Mouse (Mus musculus) embryonic facial prominence, embryonic 15.5 days (tissue): Measurements from ENCODE around the gene Pnn. TPM values are rescaled to one million over a fixed set of nuclear protein-coding genes. Genes with fewer than 3 reads are reported as not detected.
A peak's percentile ranks its signal among the peaks of the same experiment; 100 is the strongest.

ENCODE experiments used
- ATAC-seq: fragments of 200-750 bp; cut with Nextera tagmentation; 2 replicates; pipeline ENCODE4 v1.8.0; 2017; ENCODE audit warnings: low read depth, moderate TSS enrichment; ENCODE audit not compliant: insufficient number of reproducible peaks, low FRiP score, low TSS enrichment
- H3K27ac ChIP-seq: fragments of 300-500 bp; sonication (generic); replicated peaks from 2 replicates; pipeline ENCODE4 v1.5.1; 2015; ENCODE audit warnings: mild to moderate bottlenecking, inconsistent platforms
- H3K27me3 ChIP-seq: fragments of 300-500 bp; sonication (generic); 2 replicates; pipeline ENCODE4 v1.6.1; 2015; ENCODE audit warnings: inconsistent platforms
- H3K36me3 ChIP-seq: fragments of 300-500 bp; sonication (generic); 2 replicates; pipeline ENCODE4 v1.6.1; 2015; ENCODE audit warnings: mild to moderate bottlenecking, inconsistent platforms
- H3K4me1 ChIP-seq: fragments of 300-500 bp; sonication (generic); 2 replicates; pipeline ENCODE4 v1.6.1; 2015; ENCODE audit warnings: inconsistent platforms
- H3K4me2 ChIP-seq: fragments of 300-500 bp; sonication (generic); replicated peaks from 2 replicates; pipeline ENCODE4 v1.6.1; 2015; ENCODE audit warnings: mild to moderate bottlenecking, inconsistent platforms
- H3K4me3 ChIP-seq: fragments of 300-500 bp; sonication (generic); replicated peaks from 2 replicates; pipeline ENCODE4 v1.5.1; 2015; ENCODE audit warnings: mild to moderate bottlenecking, inconsistent platforms
- H3K9ac ChIP-seq: fragments of 300-500 bp; sonication (generic); 2 replicates; pipeline ENCODE4 v1.6.1; 2015; ENCODE audit warnings: inconsistent platforms
- H3K9me3 ChIP-seq: fragments of 300-500 bp; sonication (generic); replicated peaks from 2 replicates; pipeline ENCODE4 v1.6.1; 2016; ENCODE audit warnings: inconsistent platforms
- WGBS: fragments of 180-500 bp; shearing (Covaris S2); methylation state at CpG from one replicate; pipeline ENCODE4 v1.1.7; 2015; 5-methylcytosine and 5-hydroxymethylcytosine counted together
- polyA plus RNA-seq: library from polyadenylated mRNA; unstranded; fragments of >200 nt; fragmentation: Nextera tagmentation; extraction: Ambion mirVana; gene quantifications from 2 replicates; pipeline ENCODE4 v1.2.1, GENCODE M21; 2015

Gene Pnn
- polyA plus RNA-seq, result 93.2 and 101 TPM in 2 replicates

DNA sequence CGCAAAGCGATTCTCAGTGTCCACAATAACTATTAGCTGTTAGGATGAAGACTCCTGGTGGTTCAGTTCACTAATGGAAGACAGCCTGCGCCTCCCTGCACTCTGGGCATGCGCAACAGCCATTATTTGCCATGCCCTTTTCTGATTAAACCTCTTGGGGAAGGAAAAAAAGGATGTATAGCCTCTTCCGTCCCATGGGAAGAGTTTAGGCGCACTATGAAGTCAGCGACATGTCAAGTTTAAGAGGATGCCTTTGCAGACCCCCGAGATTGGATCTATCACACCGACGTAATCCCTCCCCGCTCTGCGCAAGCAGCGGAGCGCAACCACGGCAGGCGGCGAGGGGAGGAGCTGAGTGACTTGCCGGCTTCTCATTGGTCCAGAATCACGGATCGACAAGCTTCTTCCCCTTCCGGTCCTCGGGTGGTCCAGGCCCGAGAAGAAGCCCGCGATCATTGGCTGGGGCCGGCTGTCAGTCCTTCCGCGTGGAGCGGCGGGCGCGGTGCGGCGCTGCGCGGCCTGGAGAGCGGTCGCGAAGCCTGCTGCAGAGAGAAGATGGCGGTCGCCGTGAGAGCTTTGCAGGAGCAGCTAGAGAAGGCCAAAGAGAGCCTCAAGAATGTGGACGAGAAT lies at the start of gene Pnn:
Pnn (plus strand) TSS at position 437 of the 630 bp plus-strand sequence.
- H3K4me2 ChIP-seq, result peak within 1 kb of the TSS; percentile 63
- H3K27me3 ChIP-seq, result no peaks in the 10 kb centered on the region
- peak within 1 kb of the TSS; percentile 95 for H3K27ac ChIP-seq
- WGBS, result under 1% methylated on average over 43 of the region's 43 CpGs
- peaks cover 32% of the 10 kb centered on the region for H3K36me3 ChIP-seq
- peak; percentile 99 for ATAC-seq
- H3K4me1 ChIP-seq, result peaks cover 14% of the 10 kb centered on the region
- peak within 1 kb of the TSS; percentile 98 for H3K4me3 ChIP-seq
- peak within 1 kb of the TSS; percentile 99 for H3K9ac ChIP-seq
- no peaks in the 10 kb centered on the region for H3K9me3 ChIP-seq

DNA sequence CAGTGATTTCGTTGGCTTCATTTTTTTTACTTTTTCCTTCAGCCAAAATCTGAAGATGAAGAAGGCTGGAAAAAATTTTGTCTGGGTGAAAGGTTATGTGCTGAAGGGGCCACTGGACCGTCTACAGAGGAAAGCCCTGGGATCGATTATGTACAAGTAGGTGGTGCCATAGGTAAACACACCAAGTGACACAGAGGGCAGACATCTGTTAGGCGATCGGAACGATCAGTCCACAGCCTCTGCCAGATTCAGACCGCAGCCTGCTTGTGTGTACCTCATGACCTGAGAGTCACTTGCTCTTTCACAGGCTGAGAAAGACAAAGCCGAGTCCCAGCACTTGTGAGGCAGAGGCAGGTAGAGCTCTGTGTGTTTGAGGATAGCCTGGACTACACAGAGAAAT lies 48.7 kb upstream of the Pnn start:
- Histone ChIP-seq H3K36me3 (peaks cover 26% of the 10 kb centered on the region), H3K4me3 (no peak overlapping the region)

GRCm38 (mm10) chr12:59019891-59020290 lies 46.8 kb upstream of the Pnn start:
- Histone ChIP-seq H3K4me1 (no peaks in the 10 kb centered on the region), H3K9ac (no peak overlapping the region), H3K9me3 (no peaks in the 10 kb centered on the region), H3K27me3 (no peaks in the 10 kb centered on the region), H3K27ac (no peak overlapping the region), H3K4me2 (no peak overlapping the region), H3K4me3 (no peak overlapping the region), H3K36me3 (peaks cover 36% of the 10 kb centered on the region)
- ATAC-seq, result no peak
- 81% methylated on average over 2 of the region's 2 CpGs for WGBS

More for the DNA sequence above, 48.7 kb upstream of the Pnn start:
- no peaks in the 10 kb centered on the region for H3K27me3 ChIP-seq
- no peaks in the 10 kb centered on the region for H3K9me3 ChIP-seq
- H3K4me2 ChIP-seq, result no peak overlapping the region
- no peak overlapping the region for H3K9ac ChIP-seq
- WGBS, result 64% methylated on average over 8 of the region's 8 CpGs
- H3K4me1 ChIP-seq, result no peaks in the 10 kb centered on the region
- ATAC-seq, result no peak
- no peak overlapping the region for H3K27ac ChIP-seq

DNA sequence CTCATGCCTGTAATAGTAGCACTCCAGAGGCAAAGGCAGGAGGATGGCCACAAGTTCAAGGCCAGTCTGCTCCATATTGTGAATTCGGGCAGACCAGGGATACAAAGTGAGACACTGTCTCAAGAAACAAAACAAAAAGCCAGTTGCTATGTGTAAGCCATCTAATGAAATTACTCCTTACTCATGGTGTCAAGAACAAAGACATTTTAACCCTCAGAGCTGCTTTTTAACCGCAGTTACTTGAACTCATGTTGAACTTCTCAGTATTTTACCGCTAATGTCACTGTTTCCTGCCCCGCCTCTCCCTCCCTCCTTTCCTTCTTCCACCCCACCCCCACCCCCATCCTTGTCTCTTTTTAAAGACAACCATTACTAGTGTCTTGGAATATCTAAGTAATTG lies 45.4 kb upstream of the Pnn start:
- no peak for ATAC-seq
- Histone ChIP-seq H3K9me3 (no peaks in the 10 kb centered on the region), H3K4me3 (no peak overlapping the region), H3K4me1 (no peaks in the 10 kb centered on the region), H3K9ac (no peak overlapping the region), H3K27me3 (no peaks in the 10 kb centered on the region), H3K36me3 (peaks cover 41% of the 10 kb centered on the region), H3K27ac (no peak overlapping the region), H3K4me2 (no peak overlapping the region)
- WGBS, result 85% methylated on average over 4 of the region's 4 CpGs

- ATAC-seq, result no peak
- 67% methylated on average over 5 of the region's 5 CpGs for WGBS
These were observed 34.6 kb upstream of the Pnn start for GRCm38 (mm10) chr12:59032101-59032500.

GRCm38 (mm10) chr12:59039162-59039970 lies 27.3 kb upstream of the Pnn start:
- ATAC-seq, result 0 out of 2 replicates have a peak, but pooled peaks have one; percentile 39
- no peaks in the 10 kb centered on the region for H3K27me3 ChIP-seq
- WGBS, result 68% methylated on average over 10 of the region's 10 CpGs
- no peak overlapping the region for H3K4me3 ChIP-seq
- H3K9ac ChIP-seq, result no peak overlapping the region
- H3K4me2 ChIP-seq, result peak overlapping the region; percentile 21; the same call in 1 of the 2 replicates
- no peaks in the 10 kb centered on the region for H3K9me3 ChIP-seq
- H3K27ac ChIP-seq, result peak overlapping the region; percentile 80; the same call in 1 of the 2 replicates
- H3K4me1 ChIP-seq, result 0 out of 2 replicates have a peak, but pooled peaks cover 3% of the 10 kb centered on the region
- H3K36me3 ChIP-seq, result peaks cover 24% of the 10 kb centered on the region

More at GRCm38 (mm10) chr12:59032101-59032500, 34.6 kb upstream of the Pnn start:
- Histone ChIP-seq H3K4me2 (no peak overlapping the region), H3K4me1 (no peaks in the 10 kb centered on the region), H3K27me3 (no peaks in the 10 kb centered on the region), H3K9me3 (no peaks in the 10 kb centered on the region), H3K4me3 (no peak overlapping the region), H3K27ac (no peak overlapping the region), H3K36me3 (peaks cover 18% of the 10 kb centered on the region; the same call in 1 of the 2 replicates), H3K9ac (no peak overlapping the region)

GRCm38 (mm10) chr12:59039971-59040844 lies 26.5 kb upstream of the Pnn start:
- Histone ChIP-seq H3K4me2 (peak overlapping the region; percentile 21; the same call in 1 of the 2 replicates), H3K9ac (no peak overlapping the region), H3K27me3 (no peaks in the 10 kb centered on the region), H3K9me3 (no peaks in the 10 kb centered on the region), H3K4me1 (0 out of 2 replicates have a peak, but pooled peaks cover 3% of the 10 kb centered on the region), H3K4me3 (no peak overlapping the region; the same call in 1 of the 2 replicates), H3K27ac (peak overlapping the region; percentile 80), H3K36me3 (peaks cover 32% of the 10 kb centered on the region)
- peak; percentile 51 for ATAC-seq
- 8% methylated on average over 23 of the region's 23 CpGs for WGBS

DNA sequence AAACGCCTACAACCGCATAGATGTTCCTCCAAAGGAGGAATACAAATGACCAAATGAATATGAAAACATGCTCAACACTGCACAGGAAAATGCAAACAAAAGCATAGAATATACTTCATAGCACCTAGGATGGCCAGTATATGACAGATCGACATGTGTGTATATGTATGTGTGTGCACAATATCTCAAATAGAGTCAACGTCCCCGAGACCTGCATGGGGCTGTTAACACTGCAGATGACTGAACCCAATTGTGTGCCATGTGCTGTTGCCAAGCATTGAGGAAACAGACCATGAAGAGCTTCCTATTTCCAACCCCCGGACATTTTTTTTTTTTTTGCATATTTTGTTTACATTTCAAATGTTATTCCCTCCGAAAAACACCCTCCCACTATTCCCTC lies 25.8 kb upstream of the Pnn start:
- Histone ChIP-seq H3K9me3 (no peaks in the 10 kb centered on the region), H3K9ac (no peak overlapping the region), H3K27me3 (no peaks in the 10 kb centered on the region), H3K4me2 (no peak overlapping the region), H3K4me3 (no peak overlapping the region), H3K27ac (no peak overlapping the region; the same call in 1 of the 2 replicates), H3K4me1 (0 out of 2 replicates have a peak, but pooled peaks cover 3% of the 10 kb centered on the region), H3K36me3 (peaks cover 37% of the 10 kb centered on the region)
- WGBS, result 25% methylated on average over 7 of the region's 7 CpGs
- ATAC-seq, result no peak

- ATAC-seq, result no peak
- Histone ChIP-seq H3K4me1 (no peaks in the 10 kb centered on the region), H3K4me3 (no peak overlapping the region), H3K9me3 (no peaks in the 10 kb centered on the region), H3K36me3 (peaks cover 29% of the 10 kb centered on the region), H3K27me3 (no peaks in the 10 kb centered on the region), H3K27ac (no peak overlapping the region), H3K9ac (no peak overlapping the region), H3K4me2 (no peak overlapping the region)
- WGBS, result 96% methylated on average over 3 of the region's 3 CpGs
These were observed 14.2 kb upstream of the Pnn start for GRCm38 (mm10) chr12:59052470-59052869.

GRCm38 (mm10) chr12:59053166-59053565 lies 13.5 kb upstream of the Pnn start:
- Histone ChIP-seq H3K9me3 (no peaks in the 10 kb centered on the region), H3K9ac (no peak overlapping the region), H3K27ac (no peak overlapping the region), H3K4me2 (no peak overlapping the region), H3K36me3 (peaks cover 29% of the 10 kb centered on the region), H3K27me3 (no peaks in the 10 kb centered on the region), H3K4me1 (no peaks in the 10 kb centered on the region), H3K4me3 (no peak overlapping the region)
- WGBS, result 95% methylated on average over 5 of the region's 5 CpGs
- ATAC-seq, result no peak
